Mouse (Mus musculus) cerebellum, adult 2 months (tissue): ENCODE measurements at regions not wholly inside any gene's neighbourhood (a gene's known extent, or its start where the extent isn't known, plus 50 kb on each side); places are given as distances from the start of the nearest gene placed in this dataset.

ENCODE experiments used
- CTCF ChIP-seq: fragments of 200-500 bp; IDR thresholded peaks from 2 replicates; pipeline ENCODE4 v1.5.1; 2011; ENCODE audit warnings: low read depth, mild to moderate bottlenecking, control low read depth, low read length, moderate library complexity, borderline replicate concordance; ENCODE audit not compliant: insufficient read depth
- POLR2A ChIP-seq: fragments of 200-500 bp; IDR thresholded peaks from 2 replicates; pipeline ENCODE4 v1.6.1; 2011; ENCODE audit warnings: low read length, control low read depth, borderline replicate concordance; ENCODE audit not compliant: insufficient read depth

- TF ChIP-seq CTCF (no peak), POLR2A (no peak)
These were observed 315.8 kb upstream of the Klf6 start for GRCm38 (mm10) chr13:5545521-5545920.
